Mouse (Mus musculus) stomach, postnatal 0 days (tissue): ENCODE data around the gene Gorasp1.

Experiments used
- CTCF ChIP-seq: IDR thresholded peaks from 2 replicates; pipeline ENCODE4 v1.5.1; 2016; ENCODE audit warnings: antibody characterized with exemption, low read depth, mild to moderate bottlenecking, moderate library complexity
- EP300 ChIP-seq: optimal IDR thresholded peaks from 2 replicates; pipeline ENCODE3; 2016; ENCODE audit warnings: antibody characterized with exemption

DNA sequence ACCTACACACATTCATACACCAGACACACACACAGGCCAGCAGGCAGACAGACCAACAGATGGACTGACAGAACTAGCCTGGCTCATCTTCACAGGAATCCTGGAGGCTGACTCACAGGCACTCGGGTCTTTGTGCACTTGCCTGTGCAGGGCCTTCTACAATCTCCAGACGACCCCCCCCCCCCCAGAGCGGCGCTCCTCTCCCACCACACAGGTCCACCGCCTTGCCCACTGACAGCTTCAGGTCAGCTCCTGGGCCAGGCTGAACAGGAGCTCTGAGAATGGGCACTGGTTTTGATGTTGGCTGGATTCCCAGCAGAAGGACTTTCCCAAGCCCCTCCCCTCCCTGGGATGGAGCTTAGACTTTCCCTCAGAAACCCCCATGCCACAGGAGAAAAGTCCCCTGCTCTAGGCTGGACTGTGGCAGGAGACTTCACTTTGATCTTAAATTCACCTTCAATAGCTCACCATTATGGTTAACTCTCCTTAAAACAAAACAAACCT lies 40.2 kb upstream of the Gorasp1 start:
- TF ChIP-seq CTCF, result no peak
- TF ChIP-seq EP300, result no peak
